Mouse (Mus musculus) neural tube, embryonic 10.5 days (tissue): ENCODE data around the gene Wdr86.
A peak's percentile ranks its signal among the peaks of the same experiment; 100 is the strongest.

Source experiments
- DNase-seq: peaks from one replicate; pipeline ENCODE4 v3.0.0-alpha.2; 2017; ENCODE audit warnings: low spot score; ENCODE audit errors: extremely low spot score

Wdr86 gene

DNA sequence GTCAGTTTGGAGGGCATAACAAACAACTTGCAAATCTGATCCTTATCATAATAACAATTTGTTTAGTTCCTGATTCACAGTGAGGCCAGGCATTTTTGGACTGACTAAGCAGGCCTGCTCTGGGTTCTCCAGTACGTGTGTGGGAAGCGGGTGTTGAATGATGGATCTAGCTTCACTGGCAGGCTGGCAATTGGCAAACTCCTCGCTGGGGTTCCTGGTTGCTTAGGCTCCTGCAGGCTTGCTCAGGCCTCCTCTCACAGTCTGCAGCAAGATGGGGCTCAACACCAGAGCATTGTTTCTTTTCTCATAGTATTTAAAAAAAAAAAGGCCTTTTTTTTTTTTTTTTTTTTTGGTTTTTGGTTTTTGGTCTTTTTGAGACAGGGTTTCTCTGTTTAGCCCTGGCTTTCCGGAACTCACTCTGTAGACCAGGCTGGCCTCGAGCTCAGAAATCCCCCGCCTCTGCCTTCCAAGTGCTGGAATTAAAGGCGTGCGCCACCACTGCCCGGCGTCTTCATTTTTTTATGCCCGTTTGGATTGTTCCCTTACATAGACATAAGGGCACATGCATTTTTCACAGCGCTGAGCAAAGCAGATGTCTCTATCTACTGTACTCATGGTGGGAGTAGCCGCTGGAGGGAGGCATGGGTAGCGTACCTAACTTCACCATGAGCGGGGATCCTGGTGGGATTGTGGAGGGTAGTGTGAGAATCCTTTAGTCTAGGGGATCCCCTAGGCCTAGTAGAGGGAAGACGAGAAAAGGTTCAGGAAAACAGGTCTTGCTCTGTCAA is 45.8 kb downstream of the Wdr86 start:
- peak; percentile 70 for DNase-seq

DNA sequence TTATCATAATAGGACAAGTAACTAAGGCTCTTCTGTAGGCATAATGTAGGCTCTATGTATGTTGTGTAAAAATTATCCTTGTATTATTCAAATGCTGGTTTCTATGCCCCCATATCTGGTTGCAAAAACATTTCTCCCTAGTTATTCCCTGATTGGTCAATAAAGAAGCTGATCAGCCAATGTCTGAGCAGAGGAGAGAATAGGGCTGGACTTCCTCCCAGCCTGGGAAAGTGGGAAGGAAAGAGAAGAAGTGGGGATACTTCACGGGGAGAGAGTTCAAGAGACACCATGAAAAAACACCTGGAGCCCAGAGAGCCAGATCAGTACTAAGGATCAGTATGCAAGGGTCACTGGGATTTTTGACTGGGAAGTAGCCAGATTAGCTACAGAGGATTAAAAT is 49.1 kb downstream of the Wdr86 start:
- DNase-seq: no peak

DNA sequence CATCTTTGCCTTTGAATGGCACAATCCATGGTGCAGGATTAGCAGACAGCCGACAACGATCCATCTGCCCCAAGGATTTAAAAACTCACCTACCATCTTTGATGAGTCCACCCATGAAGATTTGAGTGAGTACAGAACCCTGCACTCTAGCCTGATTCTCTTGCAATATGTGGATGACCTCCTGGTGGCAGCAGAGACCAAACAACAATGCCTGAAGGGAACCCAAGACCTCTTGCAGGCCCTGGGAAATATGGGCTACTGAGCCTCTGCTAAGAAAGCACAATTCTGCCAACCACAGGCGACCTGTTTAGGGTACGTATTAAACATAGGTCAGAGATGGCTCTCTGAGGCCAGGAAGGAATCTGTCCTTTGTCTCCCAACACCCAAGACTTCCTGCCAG is 56.3 kb downstream of the Wdr86 start:
- DNase-seq: peak; percentile 71
